Mouse (Mus musculus): ENCODE measurements around the gene Fmod. TPM values are rescaled to one million over a fixed set of nuclear protein-coding genes. Genes with fewer than 3 reads are reported as not detected.

Fmod gene
- total RNA-seq, 2 experiments from 2014 or later = not detected

DNA sequence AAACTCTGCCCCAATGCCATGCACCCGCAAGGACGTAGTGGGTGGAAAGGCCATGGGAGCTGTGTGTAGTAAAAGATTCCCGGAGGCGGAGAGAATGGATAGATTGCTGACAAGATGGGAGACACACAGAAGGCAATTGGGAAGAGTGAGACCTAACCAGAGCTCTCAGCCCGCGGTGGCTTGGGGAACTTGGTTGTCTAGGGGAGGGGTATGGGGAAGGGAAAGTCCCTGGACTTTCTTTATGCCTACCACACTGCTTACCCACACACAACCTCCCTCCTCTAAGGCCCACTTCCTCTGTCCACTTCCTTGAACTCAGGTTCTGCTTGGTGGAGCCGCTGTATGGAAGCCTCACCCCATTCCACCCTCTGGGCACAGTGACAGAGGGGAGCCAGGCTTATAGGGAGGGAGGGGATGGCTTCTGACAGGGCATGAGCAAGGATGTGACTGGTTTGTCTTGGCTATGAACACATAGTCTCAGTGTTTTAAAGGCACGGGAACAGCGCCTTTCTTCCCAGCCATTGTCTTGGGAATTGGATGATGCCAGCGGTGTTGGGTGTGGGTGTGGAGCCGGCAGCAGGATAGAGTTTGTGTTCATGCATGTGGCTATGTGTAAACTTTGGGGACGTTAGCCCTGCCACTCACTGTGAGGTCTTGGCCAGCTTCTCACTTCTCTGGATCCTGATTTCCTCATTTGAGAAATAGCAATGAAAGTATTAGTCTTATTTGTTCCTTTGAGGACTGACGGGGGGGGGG, 56.9 kb downstream of the Fmod start:
- ATAC-seq (ENCODE audit: poor library complexity, severe bottlenecking) = peak; percentile 57

- ATAC-seq (ENCODE audit: poor library complexity, severe bottlenecking) = 0 out of 2 replicates have a peak, but pooled peaks have one; percentile 7
Observed at GRCm38 (mm10) chr1:134095033-134095612, 58.1 kb downstream of the Fmod start.

- no peak for ATAC-seq (ENCODE audit: poor library complexity, severe bottlenecking)
Observed at GRCm38 (mm10) chr1:134095721-134096120, 58.7 kb downstream of the Fmod start.

DNA sequence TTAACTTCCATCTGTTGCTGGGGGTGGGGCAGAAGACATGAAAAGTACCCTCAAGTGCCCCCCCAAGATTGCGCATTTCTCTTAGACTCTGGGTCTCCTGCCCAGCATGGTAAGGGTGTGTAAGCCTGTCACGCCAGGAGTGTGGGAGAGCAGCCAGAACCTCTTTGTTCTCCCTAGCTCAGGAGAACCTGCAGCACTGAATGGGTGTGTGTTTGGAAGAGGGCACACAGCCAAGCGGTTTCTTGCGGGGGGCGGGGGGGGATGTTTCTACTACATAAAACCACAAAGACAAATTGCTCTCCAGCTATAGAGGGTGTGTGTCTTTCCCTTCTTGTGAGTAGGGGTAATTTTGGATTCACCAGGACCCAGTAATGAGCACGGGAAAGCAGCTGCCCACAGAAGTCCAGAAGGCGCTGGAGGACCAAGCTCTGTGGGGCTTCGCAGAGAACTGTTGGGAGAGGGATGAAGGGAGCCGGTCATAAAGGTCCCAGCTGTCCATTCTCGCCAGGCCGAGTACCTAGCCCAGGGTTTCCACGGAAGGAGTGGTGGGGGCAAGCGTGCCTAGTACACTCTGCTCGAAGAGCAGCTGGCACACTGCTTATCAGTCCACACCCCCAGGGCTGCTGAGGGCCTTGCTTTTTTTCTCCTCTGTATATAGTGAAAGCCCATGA, 59.3 kb downstream of the Fmod start:
- ATAC-seq (ENCODE audit: poor library complexity, severe bottlenecking) = no peak

DNA sequence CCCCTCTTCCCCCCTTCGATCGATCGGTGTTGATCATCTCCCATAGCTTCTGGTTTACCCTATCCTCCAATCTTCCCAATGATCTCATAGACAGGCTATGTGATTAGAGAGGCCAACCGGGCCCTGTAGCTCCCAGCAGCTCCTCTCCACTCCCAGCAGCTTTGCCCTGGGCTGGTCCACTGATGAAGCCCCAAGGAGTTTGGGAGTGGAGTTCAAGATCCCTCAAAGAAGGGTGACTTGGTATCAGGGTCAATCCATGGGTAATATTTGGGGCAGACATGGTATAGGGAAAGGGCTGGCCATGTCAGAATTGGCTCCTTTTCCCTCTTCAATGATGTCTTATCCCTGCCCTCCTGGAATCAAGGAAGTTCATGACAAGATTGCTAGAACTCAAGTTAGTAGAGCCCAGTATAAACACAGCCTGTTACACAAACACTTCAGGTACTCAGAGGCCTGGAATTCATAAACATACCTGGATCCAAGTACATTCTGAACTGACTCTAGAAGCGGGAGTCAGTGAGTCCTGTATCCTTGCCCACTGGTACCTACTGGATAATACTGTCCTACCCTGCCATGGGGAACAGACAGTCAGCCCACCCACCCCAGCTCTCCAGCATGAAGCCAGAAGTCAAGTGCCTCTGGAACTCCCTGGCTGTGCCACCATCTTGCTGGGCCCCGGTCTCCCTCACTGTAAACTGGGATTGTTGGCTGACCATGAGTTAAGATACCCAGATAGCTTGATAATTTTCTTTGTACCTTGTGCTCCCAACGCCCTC, 60.2 kb downstream of the Fmod start:
- no peak for ATAC-seq (ENCODE audit: poor library complexity, severe bottlenecking)

Other genes with a start within 250 kb of the Fmod start
- 18.2 and 21.1 TPM in 2 replicates for gene Atp2b4, start 236.2 kb upstream of the Fmod start, total RNA-seq (2015)
- 17.6 and 20.3 TPM in 2 replicates for gene Atp2b4, start 236.2 kb upstream of the Fmod start, total RNA-seq (2017)
- gene Optc, start 129.3 kb upstream of the Fmod start, total RNA-seq (2015) = not detected in 2 replicates
- gene Optc, start 129.3 kb upstream of the Fmod start, total RNA-seq (2017) = not detected in 2 replicates
- gene Prelp, start 115.8 kb upstream of the Fmod start, total RNA-seq (2015) = 0.21 and 0.33 TPM in 2 replicates
- 0.11 TPM in 1 of 2 replicates, not detected in the other for gene Prelp, start 115.8 kb upstream of the Fmod start, total RNA-seq (2017)
- 68.9 and 87.3 TPM in 2 replicates for gene Btg2, start 41.9 kb downstream of the Fmod start, total RNA-seq (2015)
- gene Btg2, start 41.9 kb downstream of the Fmod start, total RNA-seq (2017) = 175 and 189 TPM in 2 replicates
- 0.16 and 0.83 TPM in 2 replicates for gene Chit1, start 74.0 kb downstream of the Fmod start, total RNA-seq (2015)
- 0.07 TPM in 1 of 2 replicates, not detected in the other for gene Chit1, start 74.0 kb downstream of the Fmod start, total RNA-seq (2017)
- gene Chil1, start 144.9 kb downstream of the Fmod start, total RNA-seq (2015) = 137 and 168 TPM in 2 replicates
- 120 and 142 TPM in 2 replicates for gene Chil1, start 144.9 kb downstream of the Fmod start, total RNA-seq (2017)
- 0.09 and 0.16 TPM in 2 replicates for gene Mybph, start 156.2 kb downstream of the Fmod start, total RNA-seq (2015)
- not detected in 2 replicates for gene Mybph, start 156.2 kb downstream of the Fmod start, total RNA-seq (2017)
- gene Adora1, start 198.2 kb downstream of the Fmod start, total RNA-seq (2015) = not detected in 2 replicates
- not detected in 2 replicates for gene Adora1, start 198.2 kb downstream of the Fmod start, total RNA-seq (2017)

Data from megakaryocyte, adult 5-6 weeks (primary cell).